Mouse (Mus musculus) embryo, embryonic 10.5 days (tissue): Measurements from ENCODE around the gene Rgs6.

Experiments used
- DNase-seq: peaks from one replicate; pipeline ENCODE4 v3.0.0-alpha.2; 2015; ENCODE audit warnings: low spot score

Rgs6 gene

DNA sequence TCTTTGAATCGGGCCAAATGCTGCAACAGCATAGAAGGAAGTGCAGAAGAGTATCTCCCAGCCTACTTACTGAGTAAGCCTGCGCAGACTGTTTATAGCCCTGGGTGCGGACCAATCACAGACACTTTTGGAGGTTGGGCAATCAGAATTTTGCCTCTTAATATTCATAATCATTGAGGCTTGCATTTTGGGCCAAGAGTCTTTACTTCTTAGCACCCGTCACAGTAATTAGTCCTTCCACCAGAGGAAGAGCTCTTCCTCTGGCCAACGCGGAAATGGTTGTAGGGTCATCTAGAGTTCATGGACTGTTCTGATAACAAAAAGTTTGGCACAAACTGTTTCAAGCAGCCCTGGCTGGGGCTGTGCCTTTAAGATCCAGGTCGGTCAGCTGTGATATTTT, 499.5 kb downstream of the Rgs6 start:
- DNase-seq, result no peak

DNA sequence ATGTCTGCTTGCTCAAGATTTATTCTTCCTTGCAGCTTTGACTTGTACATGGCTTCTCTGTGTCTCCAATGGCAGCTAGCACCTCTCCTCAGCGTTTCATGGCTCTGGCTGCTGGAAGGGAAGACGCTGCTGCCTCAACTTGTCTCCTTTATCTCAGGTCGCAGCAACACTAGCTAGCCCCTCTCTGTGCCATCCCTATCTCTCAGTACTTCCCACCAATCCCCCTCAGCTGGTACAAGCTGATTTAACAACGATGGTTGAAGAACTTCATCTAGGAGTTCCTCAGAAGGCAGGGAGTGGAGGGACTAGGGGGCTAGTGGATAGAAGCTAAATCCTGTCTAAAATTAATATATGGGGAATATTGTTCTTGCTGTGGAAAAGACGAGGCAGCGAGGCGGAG, 503.9 kb downstream of the Rgs6 start:
- no peak for DNase-seq

GRCm38 (mm10) chr12:83097787-83098186, 509.7 kb downstream of the Rgs6 start:
- no peak for DNase-seq

- DNase-seq, result no peak
Observed at GRCm38 (mm10) chr12:83098646-83099371, 510.7 kb downstream of the Rgs6 start.

DNA sequence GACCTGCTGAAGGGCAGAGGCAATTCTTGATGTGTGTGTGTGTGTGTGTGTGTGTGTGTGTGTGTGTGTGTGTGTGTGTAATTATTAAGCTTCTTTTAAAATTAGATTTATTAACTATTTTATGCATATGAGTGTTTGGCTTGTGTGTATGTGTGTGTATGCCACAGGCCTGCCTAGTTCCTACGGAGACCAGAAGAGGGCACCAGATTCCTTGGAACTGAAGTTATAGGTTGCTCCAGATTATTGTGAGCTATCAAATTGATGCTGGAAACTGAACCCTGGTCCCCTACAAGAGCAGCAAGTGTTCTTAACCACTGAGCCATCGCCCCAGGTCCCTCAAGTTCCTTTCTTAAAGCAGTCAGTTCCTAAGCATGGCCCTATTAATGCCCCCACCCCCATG, 511.8 kb downstream of the Rgs6 start:
- DNase-seq, result no peak

GRCm38 (mm10) chr12:83100413-83100812, 512.3 kb downstream of the Rgs6 start:
- DNase-seq, result no peak

DNA sequence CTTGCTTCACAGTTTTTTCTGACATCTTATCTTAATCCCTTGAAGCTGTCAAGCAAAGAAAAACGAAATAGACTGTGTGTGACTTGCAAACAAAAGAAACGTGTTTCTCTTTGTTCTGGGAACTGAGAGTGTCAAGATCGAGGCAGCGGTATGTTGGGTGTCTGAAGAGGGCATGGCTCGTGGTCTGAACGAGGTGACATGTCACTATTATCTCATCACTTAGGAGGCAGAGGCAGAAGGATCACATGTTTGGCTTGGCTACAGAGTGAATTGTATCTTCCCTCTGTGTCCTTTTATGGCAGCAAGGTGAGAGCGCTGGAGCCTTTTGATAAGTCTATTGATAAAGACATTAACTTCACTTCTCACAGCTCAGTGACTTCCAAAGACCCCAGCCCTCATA, 512.8 kb downstream of the Rgs6 start:
- DNase-seq, result no peak

DNA sequence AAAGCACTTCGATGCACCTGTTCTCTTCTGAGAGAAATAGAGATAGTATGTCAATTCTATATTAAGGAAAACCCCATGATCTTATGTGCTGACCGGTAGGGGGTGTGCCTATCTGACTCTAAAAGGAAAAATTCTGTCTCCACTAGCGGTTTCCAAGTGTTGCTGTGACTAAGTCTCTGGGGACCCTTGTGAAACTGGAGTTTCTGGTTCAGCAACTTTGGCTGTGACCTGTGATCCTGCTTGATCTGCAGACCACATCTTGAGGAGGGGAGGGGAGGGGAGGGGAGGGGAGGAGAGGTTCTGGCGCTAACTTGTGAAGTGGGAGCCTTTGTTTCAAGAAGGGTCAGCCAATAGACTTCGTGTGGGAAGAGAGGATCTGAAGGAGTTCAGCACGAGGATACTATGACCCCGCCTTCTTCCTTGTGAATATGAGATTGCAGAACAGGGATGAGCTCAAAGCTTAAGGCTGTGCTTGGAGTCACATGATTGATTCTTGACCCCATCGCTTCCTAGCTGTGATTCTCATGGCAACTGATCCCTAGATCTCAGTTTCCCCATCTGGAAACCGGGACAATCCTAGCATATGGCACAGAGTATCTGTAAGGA, 517.5 kb downstream of the Rgs6 start:
- DNase-seq, result peak; percentile 36

GRCm38 (mm10) chr12:83106120-83106517, 518.0 kb downstream of the Rgs6 start:
- no peak for DNase-seq

GRCm38 (mm10) chr12:83109486-83109885, 521.4 kb downstream of the Rgs6 start:
- no peak for DNase-seq

- no peak for DNase-seq
Observed at GRCm38 (mm10) chr12:83109891-83110630, 522.0 kb downstream of the Rgs6 start.

GRCm38 (mm10) chr12:83110711-83111110, 522.6 kb downstream of the Rgs6 start:
- no peak for DNase-seq

GRCm38 (mm10) chr12:83112283-83112682, 524.2 kb downstream of the Rgs6 start:
- DNase-seq, result peak; percentile 55

- DNase-seq, result no peak
Observed at GRCm38 (mm10) chr12:83112901-83113628, 525.0 kb downstream of the Rgs6 start.

DNA sequence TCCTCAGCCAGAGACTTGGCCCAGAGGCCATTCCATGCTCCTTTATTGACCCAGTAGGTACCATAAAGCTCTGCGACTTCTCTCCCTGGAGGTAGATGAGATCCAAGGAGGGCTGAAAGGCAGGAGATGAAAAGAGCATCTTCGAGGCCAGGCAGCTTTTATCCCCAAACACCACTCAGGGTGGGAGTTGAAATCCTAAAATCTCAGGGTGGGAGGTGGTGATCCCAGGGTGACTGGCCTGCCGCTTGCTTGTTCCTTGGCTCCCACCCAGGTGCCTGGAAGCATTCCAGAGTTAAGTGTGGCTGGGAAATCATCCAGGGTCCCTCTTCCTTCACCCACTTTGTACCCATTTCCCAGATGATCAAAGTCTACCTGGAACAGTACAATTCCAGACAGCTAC, 525.9 kb downstream of the Rgs6 start:
- no peak for DNase-seq

DNA sequence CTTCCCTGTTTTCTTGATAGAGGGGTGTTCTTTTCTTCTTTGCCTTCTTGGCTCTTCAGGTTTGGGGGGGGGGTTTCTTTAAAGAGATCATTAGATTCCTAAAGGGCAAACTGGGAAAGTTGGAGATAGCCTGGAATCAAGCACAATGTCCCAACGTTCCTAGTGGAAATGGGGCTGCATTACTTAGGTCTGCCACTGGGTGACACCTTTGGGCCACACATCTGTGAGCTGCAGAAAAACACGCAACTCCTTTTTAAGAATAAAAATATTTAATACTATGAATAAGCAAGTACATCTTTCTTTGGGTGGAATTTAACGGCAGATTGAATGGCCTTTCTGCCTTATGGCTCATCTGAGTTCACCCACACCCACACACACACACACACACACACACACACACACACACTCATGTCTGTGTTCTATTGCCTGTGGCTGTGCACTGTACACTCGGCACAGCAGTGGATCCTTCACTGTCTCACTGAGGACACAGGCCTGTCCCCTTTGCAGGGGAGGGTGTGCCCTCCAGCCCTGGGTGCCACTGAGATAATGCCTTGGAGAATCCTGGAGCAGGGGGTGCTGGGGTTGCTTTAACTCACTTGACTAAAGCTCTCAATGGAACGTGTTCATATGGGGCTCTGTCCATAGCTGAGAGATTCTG, 526.4 kb downstream of the Rgs6 start:
- peak; percentile 77 for DNase-seq

DNA sequence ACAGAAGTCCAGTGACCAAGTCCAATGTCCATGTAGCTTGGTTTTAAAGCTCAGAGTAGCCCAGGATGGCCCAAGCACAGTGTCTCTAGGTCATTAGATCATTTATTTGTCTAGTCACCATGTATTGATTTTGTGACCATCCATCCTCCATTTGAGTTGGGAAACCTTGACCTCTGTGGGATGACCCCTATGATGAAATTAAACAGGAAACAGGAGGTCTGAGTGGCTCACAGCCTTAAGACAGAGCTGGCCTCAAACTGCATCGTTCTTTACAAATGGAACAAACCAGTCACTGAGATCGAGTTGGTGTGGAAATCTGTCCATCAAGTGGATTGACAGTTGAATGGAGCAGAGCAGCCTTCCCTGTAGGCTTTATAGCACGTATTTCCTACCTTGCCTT, 536.0 kb downstream of the Rgs6 start:
- DNase-seq, result no peak

DNA sequence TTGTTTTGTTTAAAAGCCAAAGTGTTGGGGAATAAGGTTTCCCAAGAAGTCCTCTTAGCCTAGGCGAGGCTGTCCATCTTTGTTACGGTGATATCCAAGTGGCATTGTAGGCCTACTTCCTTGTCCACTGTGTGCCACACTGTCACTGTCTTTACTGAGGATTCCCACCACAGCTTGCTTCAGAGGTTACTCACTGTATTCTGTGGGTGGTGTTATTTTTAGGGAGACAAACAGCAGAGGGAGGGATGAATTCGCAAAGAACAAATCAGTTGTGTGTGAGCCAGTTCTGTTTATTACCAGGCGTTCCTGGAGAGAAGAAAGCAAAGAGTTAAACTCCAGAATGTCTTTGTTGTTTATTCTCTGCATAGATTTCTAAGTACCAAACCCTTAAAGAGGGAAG, 537.2 kb downstream of the Rgs6 start:
- no peak for DNase-seq

- DNase-seq, result no peak
Observed at GRCm38 (mm10) chr12:83126923-83127322, 538.8 kb downstream of the Rgs6 start.

DNA sequence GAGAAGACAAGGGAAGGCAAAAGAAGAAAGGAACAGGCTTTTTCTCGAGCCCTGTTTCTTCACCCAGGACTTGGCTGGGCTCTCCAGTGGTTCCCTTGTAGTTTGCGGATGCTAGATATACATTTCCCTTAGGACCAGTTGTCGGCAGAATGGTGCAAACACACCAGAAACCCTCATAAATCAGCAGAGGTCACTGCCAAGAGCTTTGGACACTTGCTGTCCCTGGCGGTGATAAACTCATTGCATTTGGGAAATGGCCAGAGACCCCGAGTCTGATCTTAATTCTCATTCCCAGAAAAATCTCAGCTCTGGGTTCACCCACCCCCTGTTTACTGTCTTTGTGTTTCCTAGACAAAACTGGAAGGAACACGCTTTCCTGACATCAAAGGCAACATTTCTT, 539.9 kb downstream of the Rgs6 start:
- DNase-seq, result no peak

DNA sequence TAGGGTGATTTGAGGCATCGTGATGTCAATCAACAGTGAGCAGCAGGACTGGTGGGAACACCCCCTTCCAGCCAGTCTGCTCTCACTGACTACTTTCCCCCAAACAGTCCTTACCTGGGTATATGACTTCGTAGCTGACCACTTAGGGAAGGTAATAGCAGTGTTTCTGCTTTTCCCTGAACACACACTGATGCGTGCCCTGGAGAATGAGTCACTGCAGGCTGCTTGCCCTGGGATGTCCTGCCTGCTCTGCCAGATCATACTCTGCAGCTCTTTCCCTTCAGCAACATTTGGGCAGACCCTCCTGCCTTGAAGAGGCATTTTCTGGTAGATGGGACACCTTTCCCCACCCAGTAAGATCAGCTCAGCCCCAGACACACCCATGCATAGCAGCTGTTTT, 540.5 kb downstream of the Rgs6 start:
- DNase-seq, result no peak

- DNase-seq, result peak; percentile 9
Observed at GRCm38 (mm10) chr12:83131405-83131804, 543.3 kb downstream of the Rgs6 start.
